Mouse (Mus musculus) ES-Bruce4 (cell line): Measurements from ENCODE around the gene Zfp362. TPM values are rescaled to one million over a fixed set of nuclear protein-coding genes. Genes with fewer than 3 reads are reported as not detected.

Experiments used
- H3K27ac ChIP-seq: 2 replicates; pipeline ENCODE4 v1.5.1; 2012; ENCODE audit warnings: low read length, inconsistent platforms; ENCODE audit not compliant: insufficient read depth
- H3K27me3 ChIP-seq: 2 replicates; pipeline ENCODE4 v1.6.1; 2012; ENCODE audit warnings: mild to moderate bottlenecking, low read length, inconsistent platforms; ENCODE audit not compliant: control insufficient read depth, poor library complexity, insufficient read depth, severe bottlenecking
- H3K36me3 ChIP-seq: 2 replicates; pipeline ENCODE4 v1.6.1; 2012; ENCODE audit warnings: inconsistent platforms, mild to moderate bottlenecking, low read length, moderate library complexity; ENCODE audit not compliant: control insufficient read depth, poor library complexity, insufficient read depth, severe bottlenecking
- H3K4me1 ChIP-seq: one replicate; pipeline ENCODE4 v1.8.1; 2011; ENCODE audit warnings: low read length; ENCODE audit not compliant: control insufficient read depth, insufficient read depth
- H3K4me3 ChIP-seq: 2 replicates; pipeline ENCODE4 v1.5.1; 2011; ENCODE audit warnings: low read depth, mild to moderate bottlenecking, low read length
- H3K9ac ChIP-seq: 2 replicates; pipeline ENCODE4 v1.6.1; 2012; ENCODE audit warnings: low read depth, mild to moderate bottlenecking, inconsistent platforms; ENCODE audit not compliant: poor library complexity, severe bottlenecking
- H3K9me3 ChIP-seq: replicated peaks from 2 replicates; pipeline ENCODE4 v1.6.1; 2012; ENCODE audit warnings: mild to moderate bottlenecking, low read length, inconsistent platforms; ENCODE audit not compliant: control insufficient read depth, poor library complexity, insufficient read depth, severe bottlenecking
- CTCF ChIP-seq: IDR thresholded peaks from one replicate; pipeline ENCODE4 v1.8.1; 2011; ENCODE audit warnings: low read depth, low read length
- EP300 ChIP-seq: IDR thresholded peaks from 2 replicates; pipeline ENCODE4 v1.6.1; 2011; ENCODE audit warnings: low read depth, low read length; ENCODE audit not compliant: insufficient read depth
- POLR2A ChIP-seq: IDR thresholded peaks from one replicate; pipeline ENCODE4 v1.8.1; 2011; ENCODE audit warnings: low read length; ENCODE audit not compliant: insufficient read depth
- polyA plus RNA-seq: library from polyadenylated mRNA; stranded (reverse); fragments of >200 nt; gene quantifications from 2 replicates; pipeline ENCODE4 v1.2.4, GENCODE M21; 2011; ENCODE audit warnings: low read depth; ENCODE audit not compliant: missing spikeins, insufficient read depth, insufficient read length

Gene Zfp362
- polyA plus RNA-seq, 1 experiment: 11.6 TPM

DNA sequence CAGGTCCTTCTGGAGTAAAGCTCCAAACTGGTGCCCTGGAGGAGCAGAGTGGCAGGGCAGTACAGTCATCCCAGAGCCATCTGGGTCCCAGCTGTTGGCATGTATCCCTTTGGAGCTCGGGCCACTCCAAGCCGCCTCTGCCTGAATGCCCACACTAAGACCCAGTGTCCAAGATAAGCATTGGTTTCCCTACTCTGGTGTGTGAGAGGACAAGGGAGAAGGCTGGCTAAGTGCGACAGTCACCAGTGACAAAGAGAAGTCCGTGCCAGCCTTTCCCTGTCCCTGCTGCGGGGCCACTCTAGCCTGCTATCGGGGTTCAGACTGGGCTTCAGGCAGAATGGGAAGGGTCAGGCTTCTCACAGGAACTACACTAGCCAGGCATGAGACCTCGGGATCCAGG, 49.9 kb downstream of the Zfp362 start:
- no peaks in the 10 kb centered on the region for H3K9me3 ChIP-seq
- no peaks in the 10 kb centered on the region for H3K27me3 ChIP-seq
- peaks cover 5% of the 10 kb centered on the region for H3K4me1 ChIP-seq
- H3K4me3 ChIP-seq: no peak overlapping the region
- no peaks in the 10 kb centered on the region for H3K36me3 ChIP-seq
- TF ChIP-seq EP300 (no peak), POLR2A (no peak), CTCF (no peak)
- no peak overlapping the region for H3K9ac ChIP-seq
- H3K27ac ChIP-seq: no peak overlapping the region

- H3K4me1 ChIP-seq: peaks cover 5% of the 10 kb centered on the region
- no peak within 1 kb of the TSS for H3K27ac ChIP-seq
- H3K36me3 ChIP-seq: 0 out of 2 replicates have a peak, but pooled peaks cover under 1% of the 10 kb centered on the region
- no peak within 1 kb of the TSS for H3K4me3 ChIP-seq
- H3K9me3 ChIP-seq: no peaks in the 10 kb centered on the region
- no peaks in the 10 kb centered on the region for H3K27me3 ChIP-seq
- no peak within 1 kb of the TSS for H3K9ac ChIP-seq
- no peak for TF ChIP-seq POLR2A
- TF ChIP-seq EP300: no peak
- TF ChIP-seq CTCF: no peak
Observed at GRCm38 (mm10) chr4:128755064-128755463, 50.8 kb downstream of the Zfp362 start, which contains the start of gene A3galt2. TSS of gene A3galt2 (plus strand) at chr4:128755364.

DNA sequence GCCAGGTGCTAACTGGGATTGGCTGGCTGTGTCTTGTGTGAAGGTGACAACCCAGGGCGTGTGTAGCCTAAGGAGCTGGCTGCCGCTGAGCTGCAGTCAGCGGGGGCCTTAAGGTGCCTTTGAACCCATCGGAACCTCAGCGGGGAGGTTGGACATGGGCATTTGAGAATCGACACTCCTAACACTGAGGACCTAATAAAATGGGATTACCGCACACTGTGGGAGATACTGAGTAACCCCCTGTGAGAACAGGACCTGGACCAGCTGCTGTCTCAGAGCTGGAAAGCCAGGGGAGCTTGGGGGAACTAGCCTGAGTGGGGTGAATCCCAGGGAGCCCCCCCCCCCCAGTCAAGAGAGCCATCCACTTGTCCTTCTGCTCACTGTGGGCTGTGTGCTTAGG, 52.3 kb downstream of the Zfp362 start:
- H3K27ac ChIP-seq: no peak overlapping the region
- H3K4me3 ChIP-seq: no peak overlapping the region
- peaks cover 5% of the 10 kb centered on the region for H3K4me1 ChIP-seq
- TF ChIP-seq CTCF (no peak), POLR2A (no peak)
- H3K36me3 ChIP-seq: peaks cover 3% of the 10 kb centered on the region; the same call in 1 of the 2 replicates
- no peaks in the 10 kb centered on the region for H3K27me3 ChIP-seq
- no peaks in the 10 kb centered on the region for H3K9me3 ChIP-seq
- H3K9ac ChIP-seq: no peak overlapping the region

DNA sequence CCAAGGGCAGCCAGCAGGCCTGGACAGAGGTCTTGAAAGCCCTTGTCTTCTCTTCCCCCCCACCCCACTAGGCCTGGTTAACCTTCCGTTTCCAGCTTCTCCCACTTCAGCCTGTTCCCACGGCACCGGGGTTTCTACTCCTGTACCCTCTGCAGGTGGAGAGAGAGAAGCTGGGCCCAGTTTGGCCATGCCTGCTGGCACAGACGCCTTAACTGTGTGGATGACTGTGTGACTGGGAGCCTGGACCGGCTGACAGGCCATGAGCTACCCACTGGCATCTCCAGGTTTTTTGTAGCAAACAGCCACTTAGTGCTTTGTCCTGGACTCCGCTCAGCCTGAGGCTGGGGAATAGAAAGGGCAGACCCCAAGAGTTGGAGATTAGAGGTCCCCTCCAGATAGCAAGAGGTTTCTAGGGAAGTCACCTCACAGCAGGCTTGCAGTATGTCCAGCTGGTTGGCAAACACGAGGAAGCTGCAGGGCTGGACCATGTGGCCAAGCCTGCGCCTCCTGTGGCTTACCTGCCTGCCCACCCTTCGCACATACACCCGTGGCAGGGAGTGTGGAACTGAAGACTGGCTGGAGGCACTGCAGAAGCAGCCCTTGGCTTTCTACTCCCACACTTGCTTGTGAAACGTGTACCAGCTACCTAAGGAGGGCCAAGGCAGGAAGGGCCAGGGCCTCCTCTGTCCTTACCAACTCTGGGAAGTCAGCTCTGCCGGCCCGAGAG, 53.7 kb downstream of the Zfp362 start:
- Histone ChIP-seq H3K4me1 (peaks cover 5% of the 10 kb centered on the region), H3K9me3 (no peaks in the 10 kb centered on the region), H3K36me3 (peaks cover 8% of the 10 kb centered on the region), H3K27me3 (no peaks in the 10 kb centered on the region), H3K4me3 (no peak overlapping the region), H3K9ac (no peak overlapping the region), H3K27ac (no peak overlapping the region)
- TF ChIP-seq POLR2A: no peak
- no peak for TF ChIP-seq CTCF
- no peak for TF ChIP-seq EP300

DNA sequence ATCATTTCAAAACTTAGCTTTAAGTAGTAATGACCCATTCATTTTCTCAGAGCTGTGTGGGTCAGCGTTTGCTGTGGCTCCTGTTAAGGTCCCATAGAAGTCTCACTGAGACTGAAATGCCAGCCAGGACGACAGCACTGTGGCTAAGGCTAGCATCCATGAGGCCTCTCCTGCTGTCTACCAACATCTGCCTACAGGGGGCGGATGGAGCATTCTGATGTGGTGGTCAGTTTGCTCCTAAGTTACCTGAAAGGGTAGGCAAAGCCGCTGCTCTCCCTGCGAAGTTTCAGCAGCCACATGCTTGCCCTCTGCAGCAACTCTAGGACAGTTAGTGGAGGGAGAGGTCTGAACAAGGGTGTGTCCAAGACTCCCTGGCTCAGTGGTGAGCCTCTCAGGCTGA, 54.8 kb downstream of the Zfp362 start:
- no peak overlapping the region for H3K9ac ChIP-seq
- no peaks in the 10 kb centered on the region for H3K9me3 ChIP-seq
- H3K27ac ChIP-seq: no peak overlapping the region
- no peak overlapping the region for H3K4me3 ChIP-seq
- H3K4me1 ChIP-seq: peaks cover 5% of the 10 kb centered on the region
- no peak for TF ChIP-seq POLR2A
- TF ChIP-seq EP300: no peak
- peak; percentile 57 for TF ChIP-seq CTCF
- H3K27me3 ChIP-seq: no peaks in the 10 kb centered on the region
- H3K36me3 ChIP-seq: peaks cover 8% of the 10 kb centered on the region

DNA sequence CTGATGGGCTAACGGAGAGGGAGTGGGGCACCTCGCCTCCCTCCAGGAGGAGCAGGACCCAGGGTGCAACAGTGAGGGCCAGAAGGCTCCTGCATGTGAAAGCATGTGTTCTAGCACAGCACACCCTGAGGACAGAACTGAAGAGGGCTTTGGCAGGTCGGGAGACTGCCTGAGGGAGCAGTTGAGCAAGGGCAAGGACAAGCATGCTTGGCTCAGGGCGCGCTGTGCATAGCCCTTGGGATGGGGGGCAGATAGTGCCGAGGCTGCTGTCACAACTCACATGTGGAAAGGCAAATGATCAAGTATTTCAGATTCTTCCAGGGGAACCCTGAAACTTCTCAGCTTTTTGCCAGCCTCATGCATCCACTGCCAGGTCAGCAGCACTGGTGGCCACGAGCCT, 57.5 kb downstream of the Zfp362 start:
- no peak overlapping the region for H3K9ac ChIP-seq
- no peaks in the 10 kb centered on the region for H3K27me3 ChIP-seq
- no peak overlapping the region for H3K4me3 ChIP-seq
- no peak for TF ChIP-seq POLR2A
- no peak for TF ChIP-seq EP300
- TF ChIP-seq CTCF: no peak
- H3K36me3 ChIP-seq: peaks cover 13% of the 10 kb centered on the region
- H3K4me1 ChIP-seq: no peaks in the 10 kb centered on the region
- H3K27ac ChIP-seq: no peak overlapping the region
- H3K9me3 ChIP-seq: no peaks in the 10 kb centered on the region
